Mouse (Mus musculus): ENCODE measurements around the gene Trim30b. TPM values are rescaled to one million over a fixed set of nuclear protein-coding genes. Genes with fewer than 3 reads are reported as not detected.
"Not testable (repeated sequence)": the region's sequence is repeated elsewhere in the genome, so short reads cannot be mapped to it uniquely, and the experiment has no call there.

The Trim30b gene
- polyA plus RNA-seq, 1 experiment from 2014 or later: not detected

DNA sequence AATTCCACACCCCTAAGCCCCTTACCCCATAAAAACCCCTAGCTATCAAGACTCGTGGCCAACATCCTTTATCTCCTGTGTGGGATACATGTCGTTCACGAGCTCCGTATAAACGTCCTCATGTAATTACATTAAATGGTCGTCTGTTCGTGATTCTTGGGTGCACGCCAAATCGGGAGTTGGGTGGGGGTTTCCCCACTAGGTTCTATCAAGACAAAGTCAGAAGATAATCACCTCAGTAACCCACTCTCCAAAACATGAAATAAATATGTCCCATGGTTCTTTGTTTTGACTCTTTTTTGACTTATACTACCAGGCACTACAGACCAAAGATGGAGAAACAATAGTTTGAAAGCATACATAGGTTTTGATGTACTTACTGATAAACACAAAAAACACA, 47.7 kb downstream of the Trim30b start:
- Histone ChIP-seq H3K4me1 (no peaks in the 10 kb centered on the region), H3K27ac (no peak overlapping the region), H3K4me2 (no peak overlapping the region), H3K9ac (no peak overlapping the region), H3K27me3 (no peaks in the 10 kb centered on the region), H3K9me3 (no peaks in the 10 kb centered on the region), H3K4me3 (no peak overlapping the region), H3K36me3 (no peaks in the 10 kb centered on the region)
- no peak for ATAC-seq (ENCODE audit: insufficient number of reproducible peaks, insufficient read depth, low FRiP score, low TSS enrichment, low read depth)
- WGBS: 78% methylated on average over 9 of the region's 9 CpGs

GRCm38 (mm10) chr7:104315369-104316080, 54.2 kb downstream of the Trim30b start, which contains the start of gene Trim12a:
Gene Trim12a (minus strand): TSS chr7:104315466.
- 27% methylated on average over 4 of the region's 4 CpGs for WGBS
- not testable (repeated sequence) for H3K4me1 ChIP-seq, H3K27me3 ChIP-seq, H3K27ac ChIP-seq, H3K36me3 ChIP-seq, H3K9me3 ChIP-seq
- H3K9ac ChIP-seq: peak within 1 kb of the TSS; percentile 65
- peak within 1 kb of the TSS; percentile 44 for H3K4me3 ChIP-seq
- 0 out of 2 replicates have a peak, but pooled peaks have one; percentile 64 for ATAC-seq (ENCODE audit: insufficient number of reproducible peaks, insufficient read depth, low FRiP score, low TSS enrichment, low read depth)
- peak within 1 kb of the TSS; percentile 55 for H3K4me2 ChIP-seq

DNA sequence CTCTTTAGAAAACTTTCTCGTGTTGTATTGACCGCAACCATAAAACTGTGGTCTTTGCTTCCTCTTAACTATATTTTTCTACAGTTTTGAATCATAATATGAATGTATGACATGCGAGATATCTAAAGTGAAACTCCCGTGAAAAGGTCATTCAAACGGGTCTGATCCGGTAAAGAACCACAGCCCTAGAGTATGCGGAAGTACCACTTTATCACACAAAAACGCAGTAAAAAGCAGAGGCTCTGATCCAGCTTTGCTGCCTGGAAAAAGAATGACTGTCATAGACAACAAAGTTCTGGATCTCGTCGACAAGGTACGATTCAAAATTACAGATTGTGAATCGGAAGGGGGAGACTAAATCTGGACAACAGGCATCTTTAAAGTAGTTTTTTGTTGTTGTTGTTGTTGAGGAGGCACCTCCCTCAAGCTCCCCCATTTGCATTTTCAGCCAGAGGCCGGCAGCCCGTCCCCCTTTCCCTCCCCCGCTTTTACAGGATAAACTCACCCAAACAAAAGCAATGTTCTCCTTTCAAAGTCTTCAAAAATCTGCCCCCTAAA, 54.8 kb downstream of the Trim30b start:
- Histone ChIP-seq H3K4me2 (peak overlapping the region; percentile 55), H3K27me3 (no peaks in the 10 kb centered on the region), H3K36me3 (no peaks in the 10 kb centered on the region), H3K4me1 (no peaks in the 10 kb centered on the region), H3K4me3 (peak overlapping the region; percentile 44), H3K9me3 (no peaks in the 10 kb centered on the region), H3K9ac (peak overlapping the region; percentile 65), H3K27ac (no peak overlapping the region)
- no peak for ATAC-seq (ENCODE audit: insufficient number of reproducible peaks, insufficient read depth, low FRiP score, low TSS enrichment, low read depth)
- 13% methylated on average over 15 of the region's 15 CpGs for WGBS

Other genes starting within 250 kb of the Trim30b start
- 0.21 TPM in 1 of 2 replicates, not detected in the other for gene Ubqln5, start 240.1 kb downstream of the Trim30b start, polyA plus RNA-seq (2015; fragmentation: Nextera tagmentation; extraction: Ambion mirVana)
- not detected in 2 replicates for gene Olfr643, start 232.5 kb downstream of the Trim30b start, polyA plus RNA-seq (2015; fragmentation: Nextera tagmentation; extraction: Ambion mirVana)
- not detected in 2 replicates for gene Ubqln3, start 226.6 kb downstream of the Trim30b start, polyA plus RNA-seq (2015; fragmentation: Nextera tagmentation; extraction: Ambion mirVana)
- gene Ubqlnl, start 219.3 kb downstream of the Trim30b start, polyA plus RNA-seq (2015; fragmentation: Nextera tagmentation; extraction: Ambion mirVana): 0.31 TPM in 1 of 2 replicates, not detected in the other
- 4.6 and 13.3 TPM in 2 replicates for gene Olfm5, start 205.1 kb downstream of the Trim30b start, polyA plus RNA-seq (2015; fragmentation: Nextera tagmentation; extraction: Ambion mirVana)
- gene Olfr648, start 186.5 kb downstream of the Trim30b start, polyA plus RNA-seq (2015; fragmentation: Nextera tagmentation; extraction: Ambion mirVana): 0.15 and 0.32 TPM in 2 replicates
- gene Olfr649, start 173.9 kb downstream of the Trim30b start, polyA plus RNA-seq (2015; fragmentation: Nextera tagmentation; extraction: Ambion mirVana): not detected in 2 replicates
- 0.72 and 1.1 TPM in 2 replicates for gene Trim6, start 151.1 kb downstream of the Trim30b start, polyA plus RNA-seq (2015; fragmentation: Nextera tagmentation; extraction: Ambion mirVana)
- 1.6 and 2.3 TPM in 2 replicates for gene Trim34a, start 125.4 kb downstream of the Trim30b start, polyA plus RNA-seq (2015; fragmentation: Nextera tagmentation; extraction: Ambion mirVana)
- gene Trim5, start 81.8 kb downstream of the Trim30b start, polyA plus RNA-seq (2015; fragmentation: Nextera tagmentation; extraction: Ambion mirVana): 0.13 and 0.15 TPM in 2 replicates
- gene Trim12a, start 54.4 kb downstream of the Trim30b start, polyA plus RNA-seq (2015; fragmentation: Nextera tagmentation; extraction: Ambion mirVana): 7.1 and 7.2 TPM in 2 replicates
- gene Trim34b, start 40.4 kb downstream of the Trim30b start, polyA plus RNA-seq (2015; fragmentation: Nextera tagmentation; extraction: Ambion mirVana): not detected in 2 replicates
- 2.7 and 3.1 TPM in 2 replicates for gene Trim12c, start 16.5 kb downstream of the Trim30b start, polyA plus RNA-seq (2015; fragmentation: Nextera tagmentation; extraction: Ambion mirVana)
- 0.20 TPM in 1 of 2 replicates, not detected in the other for gene Trim30c, start 31.0 kb upstream of the Trim30b start, polyA plus RNA-seq (2015; fragmentation: Nextera tagmentation; extraction: Ambion mirVana)
- gene Trim30a, start 95.3 kb upstream of the Trim30b start, polyA plus RNA-seq (2015; fragmentation: Nextera tagmentation; extraction: Ambion mirVana): 0.85 and 1.1 TPM in 2 replicates
- 0.31 and 0.77 TPM in 2 replicates for gene Trim30d, start 138.0 kb upstream of the Trim30b start, polyA plus RNA-seq (2015; fragmentation: Nextera tagmentation; extraction: Ambion mirVana)
- not detected in 2 replicates for gene Olfr651, start 180.2 kb upstream of the Trim30b start, polyA plus RNA-seq (2015; fragmentation: Nextera tagmentation; extraction: Ambion mirVana)
- 0.04 and 0.11 TPM in 2 replicates for gene Olfr652, start 191.0 kb upstream of the Trim30b start, polyA plus RNA-seq (2015; fragmentation: Nextera tagmentation; extraction: Ambion mirVana)
- 0.06 and 0.33 TPM in 2 replicates for gene Olfr653, start 207.4 kb upstream of the Trim30b start, polyA plus RNA-seq (2015; fragmentation: Nextera tagmentation; extraction: Ambion mirVana)
- gene Olfr654, start 217.1 kb upstream of the Trim30b start, polyA plus RNA-seq (2015; fragmentation: Nextera tagmentation; extraction: Ambion mirVana): not detected in 2 replicates
- 0.22 TPM in 1 of 2 replicates, not detected in the other for gene Olfr655, start 231.9 kb upstream of the Trim30b start, polyA plus RNA-seq (2015; fragmentation: Nextera tagmentation; extraction: Ambion mirVana)
- not detected in 2 replicates for gene Olfr656, start 244.1 kb upstream of the Trim30b start, polyA plus RNA-seq (2015; fragmentation: Nextera tagmentation; extraction: Ambion mirVana)

Measured in embryonic facial prominence, embryonic 13.5 days (tissue).